Mouse (Mus musculus): Measurements from ENCODE around the gene Shq1. TPM values are rescaled to one million over a fixed set of nuclear protein-coding genes. Genes with fewer than 3 reads are reported as not detected.

Gene Shq1
- polyA plus RNA-seq, 1 experiment from 2014 or later, result 8.1 TPM

DNA sequence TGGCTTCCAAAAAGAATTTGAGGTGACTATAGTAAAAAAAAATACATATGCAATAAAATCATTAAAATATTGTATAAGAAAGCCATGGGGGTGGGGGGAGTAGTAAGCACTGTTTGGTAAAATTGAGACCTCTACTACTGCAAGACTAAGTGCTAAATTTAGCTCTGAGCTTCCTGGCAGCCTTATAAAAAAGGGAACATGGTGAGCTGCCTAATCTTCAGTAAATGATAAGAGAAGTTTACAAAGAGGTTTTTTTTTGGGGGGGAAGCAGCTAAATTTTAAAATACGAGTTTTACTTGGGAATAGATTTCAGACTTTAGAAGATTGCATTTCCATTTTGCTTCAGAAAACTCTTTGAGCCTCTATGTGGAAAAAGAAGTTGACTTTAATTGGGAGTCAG lies 37.3 kb upstream of the Shq1 start:
- no peak for ATAC-seq (ENCODE audit: low read depth)
- Histone ChIP-seq H3K4me3 (ENCODE audit: low read depth, low read length) (no peak overlapping the region), H3K9me3 (replicated peaks; ENCODE audit: control insufficient read depth, low read length) (no peaks in the 10 kb centered on the region), H3K4me2 (ENCODE audit: low read depth, low read length) (no peak overlapping the region), H3K27me3 (ENCODE audit: control insufficient read depth, insufficient read depth, low read depth, low read length) (peaks cover 25% of the 10 kb centered on the region), H3K36me3 (ENCODE audit: control insufficient read depth, insufficient read depth) (no peaks in the 10 kb centered on the region), H3K9ac (ENCODE audit: low read depth, low read length) (no peak overlapping the region), H3K27ac (ENCODE audit: low read length) (no peak overlapping the region), H3K4me1 (ENCODE audit: control insufficient read depth, low read depth, low read length) (no peaks in the 10 kb centered on the region)
- 11% methylated on average over 1 of the region's 1 CpGs for WGBS (ENCODE audit: insufficient replicate concordance)

DNA sequence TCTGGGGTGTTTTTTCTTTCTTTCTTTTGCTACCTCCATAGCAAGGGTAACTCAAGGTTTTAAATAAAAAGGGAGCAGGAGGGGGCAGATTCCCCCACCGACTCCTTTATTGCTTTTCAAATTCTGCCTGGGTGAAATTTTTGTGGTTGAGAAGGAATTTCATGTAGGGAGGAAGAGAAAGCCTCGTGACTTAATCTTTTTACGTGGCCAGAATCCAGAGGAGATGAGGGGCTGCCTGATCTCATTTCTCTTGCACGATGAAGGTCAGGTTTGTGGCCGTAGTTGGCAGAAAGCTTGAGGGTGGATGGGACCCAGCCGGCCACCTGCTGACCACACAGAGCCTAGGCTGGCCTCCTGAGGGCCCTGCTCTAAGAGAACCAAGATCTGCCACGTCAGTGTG lies 36.6 kb upstream of the Shq1 start:
- no peak overlapping the region for H3K4me2 ChIP-seq (ENCODE audit: low read depth, low read length)
- peaks cover 25% of the 10 kb centered on the region for H3K27me3 ChIP-seq (ENCODE audit: control insufficient read depth, insufficient read depth, low read depth, low read length)
- 34% methylated on average over 7 of the region's 7 CpGs for WGBS (ENCODE audit: insufficient replicate concordance)
- H3K9me3 ChIP-seq (replicated peaks; ENCODE audit: control insufficient read depth, low read length), result no peaks in the 10 kb centered on the region
- H3K36me3 ChIP-seq (ENCODE audit: control insufficient read depth, insufficient read depth), result no peaks in the 10 kb centered on the region
- H3K4me3 ChIP-seq (ENCODE audit: low read depth, low read length), result no peak overlapping the region
- H3K27ac ChIP-seq (ENCODE audit: low read length), result no peak overlapping the region
- no peak overlapping the region for H3K9ac ChIP-seq (ENCODE audit: low read depth, low read length)
- ATAC-seq (ENCODE audit: low read depth), result no peak
- H3K4me1 ChIP-seq (ENCODE audit: control insufficient read depth, low read depth, low read length), result no peaks in the 10 kb centered on the region

GRCm38 (mm10) chr6:100706861-100707260 lies 35.9 kb upstream of the Shq1 start:
- no peaks in the 10 kb centered on the region for H3K36me3 ChIP-seq (ENCODE audit: control insufficient read depth, insufficient read depth)
- ATAC-seq (ENCODE audit: low read depth), result no peak
- 47% methylated on average over 6 of the region's 6 CpGs for WGBS (ENCODE audit: insufficient replicate concordance)
- H3K4me1 ChIP-seq (ENCODE audit: control insufficient read depth, low read depth, low read length), result no peaks in the 10 kb centered on the region
- no peak overlapping the region for H3K4me3 ChIP-seq (ENCODE audit: low read depth, low read length)
- no peak overlapping the region for H3K9ac ChIP-seq (ENCODE audit: low read depth, low read length)
- H3K4me2 ChIP-seq (ENCODE audit: low read depth, low read length), result no peak overlapping the region
- no peak overlapping the region for H3K27ac ChIP-seq (ENCODE audit: low read length)
- H3K27me3 ChIP-seq (ENCODE audit: control insufficient read depth, insufficient read depth, low read depth, low read length), result peaks cover 25% of the 10 kb centered on the region
- no peaks in the 10 kb centered on the region for H3K9me3 ChIP-seq (replicated peaks; ENCODE audit: control insufficient read depth, low read length)

GRCm38 (mm10) chr6:100705366-100705811 lies 34.4 kb upstream of the Shq1 start:
- Histone ChIP-seq H3K4me3 (ENCODE audit: low read depth, low read length) (no peak overlapping the region), H3K9me3 (replicated peaks; ENCODE audit: control insufficient read depth, low read length) (no peaks in the 10 kb centered on the region), H3K27me3 (ENCODE audit: control insufficient read depth, insufficient read depth, low read depth, low read length) (peaks cover 25% of the 10 kb centered on the region), H3K36me3 (ENCODE audit: control insufficient read depth, insufficient read depth) (no peaks in the 10 kb centered on the region), H3K4me1 (ENCODE audit: control insufficient read depth, low read depth, low read length) (no peaks in the 10 kb centered on the region), H3K4me2 (ENCODE audit: low read depth, low read length) (no peak overlapping the region), H3K9ac (ENCODE audit: low read depth, low read length) (no peak overlapping the region), H3K27ac (ENCODE audit: low read length) (no peak overlapping the region)
- no peak for ATAC-seq (ENCODE audit: low read depth)
- 2% methylated on average over 15 of the region's 15 CpGs for WGBS (ENCODE audit: insufficient replicate concordance)

GRCm38 (mm10) chr6:100704574-100705365 lies 33.8 kb upstream of the Shq1 start, which contains the start of gene Gxylt2:
Gene Gxylt2 (plus strand): TSS chr6:100704734.
- no peaks in the 10 kb centered on the region for H3K9me3 ChIP-seq (replicated peaks; ENCODE audit: control insufficient read depth, low read length)
- no peaks in the 10 kb centered on the region for H3K4me1 ChIP-seq (ENCODE audit: control insufficient read depth, low read depth, low read length)
- H3K27me3 ChIP-seq (ENCODE audit: control insufficient read depth, insufficient read depth, low read depth, low read length), result peaks cover 25% of the 10 kb centered on the region
- ATAC-seq (ENCODE audit: low read depth), result no peak
- WGBS (ENCODE audit: insufficient replicate concordance), result under 1% methylated on average over 71 of the region's 77 CpGs
- no peak within 1 kb of the TSS for H3K27ac ChIP-seq (ENCODE audit: low read length)
- peak within 1 kb of the TSS; percentile 54 for H3K4me2 ChIP-seq (ENCODE audit: low read depth, low read length)
- H3K9ac ChIP-seq (ENCODE audit: low read depth, low read length), result no peak within 1 kb of the TSS
- peak within 1 kb of the TSS; percentile 41 for H3K4me3 ChIP-seq (ENCODE audit: low read depth, low read length)
- H3K36me3 ChIP-seq (ENCODE audit: control insufficient read depth, insufficient read depth), result no peaks in the 10 kb centered on the region

DNA sequence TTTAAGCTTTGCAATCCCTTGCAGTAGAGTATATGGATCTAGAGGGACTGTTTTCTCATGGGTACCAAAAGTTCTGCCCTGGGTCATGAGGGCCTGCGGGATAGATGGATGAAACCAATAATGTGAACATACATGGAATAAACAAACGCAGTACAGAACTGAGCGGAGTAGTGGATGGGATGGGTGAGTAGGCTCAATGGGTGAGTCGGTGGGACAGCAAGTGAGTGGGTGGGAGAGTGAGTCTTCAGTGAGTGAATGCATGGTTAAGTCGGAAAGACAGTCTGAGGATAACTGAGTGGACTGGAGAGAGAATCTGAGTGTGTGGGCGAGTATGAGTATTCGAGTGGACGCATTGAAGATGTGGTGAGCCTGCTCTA lies 33.2 kb upstream of the Shq1 start:
- Histone ChIP-seq H3K27me3 (ENCODE audit: control insufficient read depth, insufficient read depth, low read depth, low read length) (peaks cover 25% of the 10 kb centered on the region), H3K4me1 (ENCODE audit: control insufficient read depth, low read depth, low read length) (no peaks in the 10 kb centered on the region), H3K36me3 (ENCODE audit: control insufficient read depth, insufficient read depth) (no peaks in the 10 kb centered on the region), H3K4me3 (ENCODE audit: low read depth, low read length) (no peak overlapping the region), H3K9ac (ENCODE audit: low read depth, low read length) (no peak overlapping the region), H3K27ac (ENCODE audit: low read length) (no peak overlapping the region), H3K9me3 (replicated peaks; ENCODE audit: control insufficient read depth, low read length) (no peaks in the 10 kb centered on the region), H3K4me2 (ENCODE audit: low read depth, low read length) (peak overlapping the region; percentile 54)
- no peak for ATAC-seq (ENCODE audit: low read depth)
- 28% methylated on average over 8 of the region's 8 CpGs for WGBS (ENCODE audit: insufficient replicate concordance)

GRCm38 (mm10) chr6:100700774-100701173 lies 29.8 kb upstream of the Shq1 start:
- no peak overlapping the region for H3K27ac ChIP-seq (ENCODE audit: low read length)
- H3K9me3 ChIP-seq (replicated peaks; ENCODE audit: control insufficient read depth, low read length), result no peaks in the 10 kb centered on the region
- H3K9ac ChIP-seq (ENCODE audit: low read depth, low read length), result no peak overlapping the region
- no peaks in the 10 kb centered on the region for H3K36me3 ChIP-seq (ENCODE audit: control insufficient read depth, insufficient read depth)
- ATAC-seq (ENCODE audit: low read depth), result no peak
- peaks cover 24% of the 10 kb centered on the region for H3K27me3 ChIP-seq (ENCODE audit: control insufficient read depth, insufficient read depth, low read depth, low read length)
- no peak overlapping the region for H3K4me2 ChIP-seq (ENCODE audit: low read depth, low read length)
- no peak overlapping the region for H3K4me3 ChIP-seq (ENCODE audit: low read depth, low read length)
- WGBS (ENCODE audit: insufficient replicate concordance), result 58% methylated on average over 5 of the region's 5 CpGs
- no peaks in the 10 kb centered on the region for H3K4me1 ChIP-seq (ENCODE audit: control insufficient read depth, low read depth, low read length)

DNA sequence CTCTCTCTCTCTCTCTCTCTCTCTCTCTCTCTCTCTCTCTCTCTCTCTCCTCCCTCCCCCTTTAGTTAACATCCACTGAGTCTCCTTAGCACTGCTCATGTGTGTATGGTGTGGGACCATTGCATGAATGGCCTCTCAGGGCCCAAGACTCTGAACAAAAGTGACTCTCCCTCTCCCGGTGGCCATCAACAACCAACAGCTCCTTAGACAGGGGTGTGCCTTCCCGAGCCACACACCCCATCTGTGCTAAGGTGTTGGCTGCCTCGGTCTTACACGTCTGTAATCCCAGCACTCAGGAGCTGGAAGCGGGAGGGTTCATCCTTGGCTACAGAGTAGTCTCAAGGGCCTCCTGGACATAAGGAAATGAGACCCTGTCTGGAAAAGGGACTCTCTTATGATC lies 29.0 kb upstream of the Shq1 start:
- Histone ChIP-seq H3K9ac (ENCODE audit: low read depth, low read length) (no peak overlapping the region), H3K27ac (ENCODE audit: low read length) (no peak overlapping the region), H3K4me2 (ENCODE audit: low read depth, low read length) (no peak overlapping the region), H3K36me3 (ENCODE audit: control insufficient read depth, insufficient read depth) (no peaks in the 10 kb centered on the region), H3K9me3 (replicated peaks; ENCODE audit: control insufficient read depth, low read length) (no peaks in the 10 kb centered on the region), H3K4me3 (ENCODE audit: low read depth, low read length) (no peak overlapping the region), H3K27me3 (ENCODE audit: control insufficient read depth, insufficient read depth, low read depth, low read length) (peaks cover 17% of the 10 kb centered on the region), H3K4me1 (ENCODE audit: control insufficient read depth, low read depth, low read length) (no peaks in the 10 kb centered on the region)
- no peak for ATAC-seq (ENCODE audit: low read depth)
- 71% methylated on average over 5 of the region's 5 CpGs for WGBS (ENCODE audit: insufficient replicate concordance)

DNA sequence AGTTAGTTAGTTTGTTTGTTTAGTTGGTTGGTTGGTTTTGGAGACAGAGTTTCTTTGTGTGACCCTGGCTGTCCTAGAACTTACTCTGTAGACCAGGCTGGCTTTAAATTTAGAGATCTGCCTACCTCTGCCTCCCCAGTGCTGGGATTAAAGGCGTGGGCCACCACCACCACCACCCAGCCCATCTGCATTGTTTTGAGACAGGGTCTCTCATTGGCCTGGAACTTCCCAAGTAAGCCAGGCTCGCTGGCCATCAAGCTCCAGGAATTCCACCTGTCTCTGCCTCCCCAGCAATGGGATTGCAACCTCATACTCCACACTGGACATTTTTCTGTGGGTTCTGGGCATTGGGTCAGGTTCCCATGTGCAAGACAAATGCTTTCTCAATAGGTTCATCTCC lies 15.4 kb upstream of the Shq1 start:
- no peak overlapping the region for H3K9ac ChIP-seq (ENCODE audit: low read depth, low read length)
- no peak overlapping the region for H3K27ac ChIP-seq (ENCODE audit: low read length)
- H3K4me2 ChIP-seq (ENCODE audit: low read depth, low read length), result no peak overlapping the region
- H3K4me3 ChIP-seq (ENCODE audit: low read depth, low read length), result no peak overlapping the region
- 63% methylated on average over 2 of the region's 2 CpGs for whole genome bisulfite sequencing (ENCODE audit: insufficient replicate concordance)
- H3K36me3 ChIP-seq (ENCODE audit: control insufficient read depth, insufficient read depth), result no peaks in the 10 kb centered on the region
- no peaks in the 10 kb centered on the region for H3K4me1 ChIP-seq (ENCODE audit: control insufficient read depth, low read depth, low read length)
- H3K9me3 ChIP-seq (replicated peaks; ENCODE audit: control insufficient read depth, low read length), result no peaks in the 10 kb centered on the region
- no peaks in the 10 kb centered on the region for H3K27me3 ChIP-seq (ENCODE audit: control insufficient read depth, insufficient read depth, low read depth, low read length)
- no peak for ATAC-seq (ENCODE audit: low read depth)
